Mouse (Mus musculus): ENCODE data around the gene Col23a1. TPM values are rescaled to one million over a fixed set of nuclear protein-coding genes. Genes with fewer than 3 reads are reported as not detected.
A peak's percentile ranks its signal among the peaks of the same experiment; 100 is the strongest.

Gene Col23a1
- polyA plus RNA-seq, 1 experiment from 2014 or later: 24.3 TPM

- DNase-seq (ENCODE audit: low spot score): peak; percentile 72
- WGBS: 38% methylated on average over 8 of the region's 8 CpGs
- Histone ChIP-seq H3K9me3 (peaks cover 9% of the 10 kb centered on the region; the same call in 1 of the 2 replicates), H3K36me3 (replicated peaks) (no peaks in the 10 kb centered on the region), H3K4me3 (no peak overlapping the region), H3K4me1 (peaks cover 70% of the 10 kb centered on the region), H3K27me3 (replicated peaks; ENCODE audit: low read depth, poor library complexity, severe bottlenecking) (no peaks in the 10 kb centered on the region), H3K27ac (replicated peaks) (peak overlapping the region; percentile 83)
Measured at GRCm38 (mm10) chr11:51485051-51485521, 195.4 kb downstream of the Col23a1 start.

GRCm38 (mm10) chr11:51485775-51486464, 196.2 kb downstream of the Col23a1 start:
- WGBS: 41% methylated on average over 10 of the region's 10 CpGs
- H3K36me3 ChIP-seq (replicated peaks): no peaks in the 10 kb centered on the region
- no peaks in the 10 kb centered on the region for H3K27me3 ChIP-seq (replicated peaks; ENCODE audit: low read depth, poor library complexity, severe bottlenecking)
- peaks cover 70% of the 10 kb centered on the region for H3K4me1 ChIP-seq
- no peak overlapping the region for H3K4me3 ChIP-seq
- peaks cover 5% of the 10 kb centered on the region; the same call in 1 of the 2 replicates for H3K9me3 ChIP-seq
- no peak for DNase-seq (ENCODE audit: low spot score)
- peak overlapping the region; percentile 83 for H3K27ac ChIP-seq (replicated peaks)

- Histone ChIP-seq H3K4me1 (peaks cover 59% of the 10 kb centered on the region), H3K27ac (replicated peaks) (peak overlapping the region; percentile 74), H3K36me3 (replicated peaks) (no peaks in the 10 kb centered on the region), H3K4me3 (no peak overlapping the region), H3K27me3 (replicated peaks; ENCODE audit: low read depth, poor library complexity, severe bottlenecking) (no peaks in the 10 kb centered on the region), H3K9me3 (0 out of 2 replicates have a peak, but pooled peaks cover 3% of the 10 kb centered on the region)
- WGBS: 31% methylated on average over 9 of the region's 9 CpGs
- peak; percentile 82 for DNase-seq (ENCODE audit: low spot score)
Measured at GRCm38 (mm10) chr11:51488813-51489212, 199.1 kb downstream of the Col23a1 start.

- Histone ChIP-seq H3K9me3 (0 out of 2 replicates have a peak, but pooled peaks cover 3% of the 10 kb centered on the region), H3K36me3 (replicated peaks) (peaks cover 3% of the 10 kb centered on the region; the same call in 1 of the 2 replicates), H3K27ac (replicated peaks) (no peak overlapping the region), H3K4me3 (no peak overlapping the region), H3K4me1 (peaks cover 26% of the 10 kb centered on the region), H3K27me3 (replicated peaks; ENCODE audit: low read depth, poor library complexity, severe bottlenecking) (no peaks in the 10 kb centered on the region; the same call in 1 of the 2 replicates)
- DNase-seq (ENCODE audit: low spot score): no peak
- WGBS: 86% methylated on average over 4 of the region's 4 CpGs
Measured at GRCm38 (mm10) chr11:51493421-51493820, 203.7 kb downstream of the Col23a1 start.

DNA sequence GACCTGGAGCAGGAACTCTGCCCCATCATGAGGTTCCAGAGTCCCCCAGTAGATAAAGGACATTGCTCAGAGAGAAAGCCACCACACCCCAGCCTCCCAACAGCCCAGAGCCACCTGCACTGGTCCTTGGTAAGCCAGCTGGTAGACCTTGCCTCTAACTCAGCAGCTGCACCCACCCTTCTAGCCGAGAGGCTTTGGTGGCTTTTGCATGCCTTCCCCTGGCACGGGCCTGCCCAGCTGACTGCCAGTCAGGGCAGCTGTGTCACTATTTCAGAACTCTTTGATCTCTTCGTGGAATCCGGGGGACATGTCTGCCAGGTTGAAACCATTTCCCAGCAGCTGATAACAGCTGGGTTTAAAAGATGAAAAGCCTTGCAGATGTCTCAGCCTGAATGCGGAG, 204.5 kb downstream of the Col23a1 start:
- no peak overlapping the region for H3K27ac ChIP-seq (replicated peaks)

GRCm38 (mm10) chr11:51499776-51500175, 210.1 kb downstream of the Col23a1 start:
- Histone ChIP-seq H3K4me1 (peaks cover 28% of the 10 kb centered on the region), H3K36me3 (replicated peaks) (peaks cover 3% of the 10 kb centered on the region; the same call in 1 of the 2 replicates), H3K9me3 (no peaks in the 10 kb centered on the region), H3K27me3 (replicated peaks; ENCODE audit: low read depth, poor library complexity, severe bottlenecking) (no peaks in the 10 kb centered on the region), H3K27ac (replicated peaks) (0 out of 2 replicates have a peak overlapping the region, but pooled peaks have one; percentile 1), H3K4me3 (no peak overlapping the region)
- DNase-seq (ENCODE audit: low spot score): no peak

More for the DNA sequence above, 204.5 kb downstream of the Col23a1 start:
- no peak for DNase-seq (ENCODE audit: low spot score)
- Histone ChIP-seq H3K4me1 (peaks cover 18% of the 10 kb centered on the region), H3K9me3 (0 out of 2 replicates have a peak, but pooled peaks cover 3% of the 10 kb centered on the region), H3K36me3 (replicated peaks) (peaks cover 3% of the 10 kb centered on the region; the same call in 1 of the 2 replicates), H3K27me3 (replicated peaks; ENCODE audit: low read depth, poor library complexity, severe bottlenecking) (no peaks in the 10 kb centered on the region; the same call in 1 of the 2 replicates), H3K4me3 (no peak overlapping the region)
- 77% methylated on average over 5 of the region's 5 CpGs for WGBS

DNA sequence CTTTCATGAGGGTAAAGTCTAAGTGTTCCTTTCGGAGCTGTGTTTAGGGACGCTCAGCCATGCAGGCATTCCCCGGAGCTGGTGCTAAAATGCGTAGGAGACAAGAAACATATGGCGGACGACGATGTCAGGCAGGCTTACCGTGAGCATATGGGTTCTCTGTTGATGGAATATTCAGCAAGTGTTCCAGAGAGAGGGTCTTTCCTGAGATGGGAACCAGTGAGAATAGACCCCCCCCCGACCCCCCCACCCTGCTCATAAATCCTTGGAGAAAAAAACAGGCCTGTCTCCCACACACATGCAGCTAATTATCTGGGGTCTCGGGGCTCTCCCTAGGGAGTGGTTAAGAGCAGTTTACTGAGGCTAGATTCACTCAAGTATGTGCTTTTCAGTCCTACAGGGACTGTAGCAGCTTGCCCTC, 212.7 kb downstream of the Col23a1 start:
- Histone ChIP-seq H3K36me3 (replicated peaks) (peaks cover 3% of the 10 kb centered on the region; the same call in 1 of the 2 replicates), H3K27me3 (replicated peaks; ENCODE audit: low read depth, poor library complexity, severe bottlenecking) (no peaks in the 10 kb centered on the region), H3K27ac (replicated peaks) (no peak overlapping the region), H3K9me3 (no peaks in the 10 kb centered on the region), H3K4me1 (peaks cover 31% of the 10 kb centered on the region), H3K4me3 (no peak overlapping the region)
- WGBS: 74% methylated on average over 10 of the region's 10 CpGs
- DNase-seq (ENCODE audit: low spot score): no peak

GRCm38 (mm10) chr11:51504946-51505345, 215.2 kb downstream of the Col23a1 start:
- no peaks in the 10 kb centered on the region for H3K36me3 ChIP-seq (replicated peaks)
- no peaks in the 10 kb centered on the region for H3K27me3 ChIP-seq (replicated peaks; ENCODE audit: low read depth, poor library complexity, severe bottlenecking)
- H3K9me3 ChIP-seq: no peaks in the 10 kb centered on the region
- DNase-seq (ENCODE audit: low spot score): no peak
- H3K4me3 ChIP-seq: no peak overlapping the region
- peaks cover 51% of the 10 kb centered on the region for H3K4me1 ChIP-seq
- no peak overlapping the region for H3K27ac ChIP-seq (replicated peaks)
- 92% methylated on average over 3 of the region's 3 CpGs for WGBS

DNA sequence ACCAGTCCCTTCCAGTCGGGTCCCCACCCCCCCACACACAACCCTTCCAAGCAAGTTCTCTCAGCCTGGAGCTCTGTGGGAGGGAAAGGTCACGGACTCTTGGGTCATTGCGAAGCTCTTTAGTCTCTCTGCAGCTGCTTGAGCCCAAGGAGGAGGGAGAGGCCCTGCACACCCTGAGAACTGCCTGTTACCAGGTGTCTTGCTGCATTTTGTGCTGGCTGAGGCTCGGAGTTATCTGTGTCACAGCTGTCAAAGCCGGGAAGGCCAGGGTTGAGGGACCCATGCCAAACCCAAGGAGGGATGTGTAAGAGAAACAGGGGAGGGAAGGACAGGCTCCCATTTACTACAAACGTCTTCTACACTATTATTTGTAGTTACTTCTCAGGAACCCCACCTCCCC, 218.3 kb downstream of the Col23a1 start:
- H3K27me3 ChIP-seq (replicated peaks; ENCODE audit: low read depth, poor library complexity, severe bottlenecking): no peaks in the 10 kb centered on the region
- no peaks in the 10 kb centered on the region for H3K36me3 ChIP-seq (replicated peaks)
- H3K4me1 ChIP-seq: peaks cover 49% of the 10 kb centered on the region
- 50% methylated on average over 6 of the region's 6 CpGs for WGBS
- no peak for DNase-seq (ENCODE audit: low spot score)
- no peaks in the 10 kb centered on the region for H3K9me3 ChIP-seq
- H3K4me3 ChIP-seq: no peak overlapping the region
- peak overlapping the region; percentile 21; the same call in 1 of the 2 replicates for H3K27ac ChIP-seq (replicated peaks)

- DNase-seq (ENCODE audit: low spot score): no peak
- Histone ChIP-seq H3K27ac (replicated peaks) (no peak overlapping the region), H3K4me1 (peaks cover 43% of the 10 kb centered on the region), H3K9me3 (no peaks in the 10 kb centered on the region), H3K27me3 (replicated peaks; ENCODE audit: low read depth, poor library complexity, severe bottlenecking) (no peaks in the 10 kb centered on the region), H3K36me3 (replicated peaks) (no peaks in the 10 kb centered on the region), H3K4me3 (no peak overlapping the region)
- 83% methylated on average over 5 of the region's 5 CpGs for WGBS
Measured at GRCm38 (mm10) chr11:51509211-51509610, 219.5 kb downstream of the Col23a1 start.

- H3K9me3 ChIP-seq: peaks cover 1% of the 10 kb centered on the region; the same call in 1 of the 2 replicates
- no peak overlapping the region for H3K27ac ChIP-seq (replicated peaks)
- DNase-seq (ENCODE audit: low spot score): no peak
- peaks cover 34% of the 10 kb centered on the region for H3K4me1 ChIP-seq
- WGBS: 82% methylated on average over 6 of the region's 6 CpGs
- H3K4me3 ChIP-seq: no peak overlapping the region
- peaks cover 3% of the 10 kb centered on the region for H3K36me3 ChIP-seq (replicated peaks)
- H3K27me3 ChIP-seq (replicated peaks; ENCODE audit: low read depth, poor library complexity, severe bottlenecking): no peaks in the 10 kb centered on the region
Measured at GRCm38 (mm10) chr11:51513019-51513418, 223.3 kb downstream of the Col23a1 start.

DNA sequence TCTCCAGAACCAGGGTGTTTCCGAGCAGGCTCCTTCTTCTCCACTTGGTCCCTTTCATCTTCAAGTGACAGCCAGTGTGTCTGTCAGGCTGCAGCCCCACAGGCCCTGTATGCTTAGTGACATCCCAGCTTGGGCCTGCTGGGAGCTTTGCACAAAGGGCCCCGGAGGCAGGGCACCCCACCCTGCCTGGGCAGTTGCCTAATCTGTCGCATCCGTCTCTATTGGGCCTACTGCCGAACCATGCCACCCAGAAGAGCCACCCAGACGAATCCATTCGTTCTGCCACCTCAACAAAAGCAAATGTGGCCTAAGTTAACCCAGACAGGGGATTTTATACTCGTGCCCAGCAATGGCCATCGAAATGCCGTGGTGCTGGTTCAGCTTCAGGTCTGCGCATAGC, 225.6 kb downstream of the Col23a1 start:
- peaks cover 4% of the 10 kb centered on the region; the same call in 1 of the 2 replicates for H3K9me3 ChIP-seq
- peaks cover 12% of the 10 kb centered on the region for H3K4me1 ChIP-seq
- H3K27me3 ChIP-seq (replicated peaks; ENCODE audit: low read depth, poor library complexity, severe bottlenecking): no peaks in the 10 kb centered on the region
- H3K27ac ChIP-seq (replicated peaks): peak overlapping the region; percentile 48; the same call in 1 of the 2 replicates
- H3K4me3 ChIP-seq: no peak overlapping the region
- DNase-seq (ENCODE audit: low spot score): no peak
- H3K36me3 ChIP-seq (replicated peaks): peaks cover 20% of the 10 kb centered on the region
- WGBS: 82% methylated on average over 11 of the region's 11 CpGs

GRCm38 (mm10) chr11:51518100-51518499, 228.4 kb downstream of the Col23a1 start:
- DNase-seq (ENCODE audit: low spot score): no peak
- H3K27me3 ChIP-seq (replicated peaks; ENCODE audit: low read depth, poor library complexity, severe bottlenecking): no peaks in the 10 kb centered on the region
- no peak overlapping the region for H3K27ac ChIP-seq (replicated peaks)
- H3K36me3 ChIP-seq (replicated peaks): peaks cover 20% of the 10 kb centered on the region
- H3K4me3 ChIP-seq: no peak overlapping the region
- H3K4me1 ChIP-seq: peaks cover 26% of the 10 kb centered on the region
- WGBS: 93% methylated on average over 3 of the region's 3 CpGs
- peaks cover 4% of the 10 kb centered on the region; the same call in 1 of the 2 replicates for H3K9me3 ChIP-seq

All from embryonic facial prominence, embryonic 10.5 days (tissue).